9 mouse cellular contexts compared by ENCODE assay signal in the genomic region with DNA sequence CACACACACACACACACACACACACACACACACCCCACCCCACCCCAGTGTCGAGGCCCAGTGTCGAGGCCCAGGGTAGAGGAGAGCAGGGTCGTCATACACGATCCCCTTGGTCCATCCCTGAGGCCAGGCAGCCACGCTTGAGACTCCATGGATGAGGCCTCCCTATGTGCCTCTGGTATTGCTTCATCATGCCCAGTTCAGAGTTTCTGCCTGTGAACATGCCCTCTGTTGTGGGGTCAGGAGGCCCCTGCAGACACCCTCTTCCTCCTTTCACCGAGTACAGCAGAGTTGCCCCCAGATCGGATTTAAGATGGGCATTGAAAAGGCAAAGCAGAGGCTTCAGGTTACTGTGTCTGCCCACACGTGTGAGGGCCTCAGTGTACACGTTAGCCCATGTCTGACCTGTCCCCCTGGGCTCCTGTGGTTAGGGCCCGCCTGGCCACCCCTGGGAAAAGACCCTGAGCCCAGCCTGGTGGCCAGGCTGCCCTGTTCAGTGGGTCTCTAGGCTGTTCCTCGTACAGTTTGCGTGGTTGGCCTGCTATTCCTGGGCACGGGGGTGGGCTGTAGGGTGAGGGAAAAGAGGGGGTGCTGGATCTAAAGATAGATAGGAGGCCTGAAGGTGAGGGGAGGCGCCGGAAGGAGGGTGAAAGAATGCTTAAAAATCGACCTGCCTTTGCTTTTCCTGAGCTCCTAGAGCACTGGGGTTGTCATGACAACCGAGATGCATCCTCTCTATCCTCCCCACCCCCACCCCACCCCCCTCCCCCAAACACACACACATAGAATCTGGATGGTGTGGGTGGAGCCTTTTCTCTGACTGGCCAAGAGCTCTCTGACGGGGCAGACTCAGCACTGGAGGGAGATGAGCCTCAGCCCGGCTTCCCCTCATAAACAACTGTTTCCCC. TPM values are rescaled to one million over a fixed set of nuclear protein-coding genes. Genes with fewer than 3 reads are reported as not detected.
DNase-seq lines count a peak whose midpoint lies in the region; ATAC-seq and TF ChIP-seq lines count a peak whose summit lies in the region.
"Had no signal": no experiment of that assay in that cellular context is flagged by ENCODE, and none has a peak within 500 bp of the region (broad histone marks: within the 10 kb centered on the region; RNA-seq: fewer than 3 reads in every experiment).

No protein-coding gene starts in this region.

- H3K27me3 ChIP-seq in hindbrain, embryonic 12.5 days, result no peaks in the 10 kb centered on the region
- no peaks in the 10 kb centered on the region for H3K27me3 ChIP-seq in stomach, postnatal 0 days (ENCODE audit: control insufficient read depth, insufficient read depth, low read length)

- peak; percentile 84 for ATAC-seq in hindbrain, embryonic 12.5 days (ENCODE audit: low FRiP score)
- no peak for ATAC-seq in stomach, postnatal 0 days (ENCODE audit: low FRiP score, low TSS enrichment)

- peak; percentile 38 for DNase-seq in MN1 (ENCODE audit: low spot score)
- peak; percentile 71 for DNase-seq in embryo, embryonic 11 days
- DNase-seq in neural tube, embryonic 10.5 days (ENCODE audit: extremely low spot score, low spot score), result peak; percentile 33
- DNase-seq in T-cell, adult 2 months (ENCODE audit: low spot score), result no peak
- DNase-seq in cerebellum, postnatal 36 days, result no peak
- no peak for DNase-seq in yolk sac, embryonic 10.5 days (ENCODE audit: low spot score)
- no peak for DNase-seq in stomach, postnatal 0 days (ENCODE audit: low spot score)
- DNase-seq: lung, postnatal 4 days had no signal

- H3K9me3 ChIP-seq in hindbrain, embryonic 12.5 days (replicated peaks), result no peaks in the 10 kb centered on the region
- no peaks in the 10 kb centered on the region for H3K9me3 ChIP-seq in stomach, postnatal 0 days (ENCODE audit: control insufficient read depth, low read length)

- no peak overlapping the region for H3K4me3 ChIP-seq in hindbrain, embryonic 12.5 days
- H3K4me3 ChIP-seq in stomach, postnatal 0 days (ENCODE audit: low read depth, low read length), result no peak overlapping the region

- peaks cover 27% of the 10 kb centered on the region for H3K4me1 ChIP-seq in hindbrain, embryonic 12.5 days
- H3K4me1 ChIP-seq in stomach, postnatal 0 days (replicated peaks; ENCODE audit: control insufficient read depth, insufficient read depth), result no peaks in the 10 kb centered on the region

- H3K36me3 ChIP-seq in hindbrain, embryonic 12.5 days, result no peaks in the 10 kb centered on the region
- H3K36me3 ChIP-seq in stomach, postnatal 0 days (ENCODE audit: control insufficient read depth, insufficient read depth, low read length), result no peaks in the 10 kb centered on the region

- H3K9ac ChIP-seq in hindbrain, embryonic 12.5 days, result 0 out of 2 replicates have a peak overlapping the region, but pooled peaks have one; percentile 37
- H3K9ac ChIP-seq in stomach, postnatal 0 days (ENCODE audit: low read length), result no peak overlapping the region

- TF ChIP-seq CTCF in stomach, postnatal 0 days (IDR thresholded peaks at IDR 0.05; ENCODE audit: low read depth), result no peak

- H3K27ac ChIP-seq in hindbrain, embryonic 12.5 days, result peak overlapping the region; percentile 66; the same call in 1 of the 2 replicates
- H3K27ac ChIP-seq in stomach, postnatal 0 days (replicated peaks), result no peak overlapping the region

- H3K4me2 ChIP-seq in hindbrain, embryonic 12.5 days (replicated peaks), result peak overlapping the region; percentile 36
- no peak overlapping the region for H3K4me2 ChIP-seq in stomach, postnatal 0 days (replicated peaks; ENCODE audit: low read depth)

- TF ChIP-seq EP300 in stomach, postnatal 0 days (optimal IDR thresholded peaks at IDR 0.05), result no peak

- WGBS in hindbrain, embryonic 12.5 days, result 22% methylated on average over 19 of the region's 19 CpGs
- 32% methylated on average over 19 of the region's 19 CpGs for WGBS in stomach, postnatal 0 days

RNA-seq across cellular contexts. Expression of a gene that starts 41.7 kb away (rescaled TPM):
- 47.7 and 50.9 TPM in 2 replicates for polyA plus RNA-seq in hindbrain, embryonic 12.5 days (2016; fragmentation: Nextera tagmentation; extraction: Ambion mirVana)
- 1.7 and 2.1 TPM in 2 replicates for polyA plus RNA-seq in stomach, postnatal 0 days (2015; fragmentation: Nextera tagmentation; extraction: Ambion mirVana)

RNA-seq across cellular contexts. Expression of a gene that starts 58.3 kb away (rescaled TPM):
- polyA plus RNA-seq in hindbrain, embryonic 12.5 days (2016; fragmentation: Nextera tagmentation; extraction: Ambion mirVana), result 43.0 and 43.4 TPM in 2 replicates
- 13.7 and 14.7 TPM in 2 replicates for polyA plus RNA-seq in stomach, postnatal 0 days (2015; fragmentation: Nextera tagmentation; extraction: Ambion mirVana)

Comparison
In these comparisons a context has a peak if more than half of its experiments do, and no peak if none do; other contexts are left out.
1. DNase-seq: peak in MN1 (single experiment), embryo, embryonic 11 days (single experiment) and neural tube, embryonic 10.5 days (single experiment); none in T-cell, adult 2 months (single experiment), cerebellum, postnatal 36 days (0 of 2), yolk sac, embryonic 10.5 days (single experiment) and stomach, postnatal 0 days (single experiment).
2. RNA of a gene that starts 41.7 kb away (polyA plus RNA-seq): 47.7 to 50.9 TPM in hindbrain, embryonic 12.5 days; 1.7 to 2.1 TPM in stomach, postnatal 0 days; every median in the first group is over 10 times any median in the second.